Mouse (Mus musculus): ENCODE results near the gene Mfsd4b1.
"Not testable (repeated sequence)": the region's sequence is repeated elsewhere in the genome, so short reads cannot be mapped to it uniquely, and the experiment has no call there.

Gene Mfsd4b1

DNA sequence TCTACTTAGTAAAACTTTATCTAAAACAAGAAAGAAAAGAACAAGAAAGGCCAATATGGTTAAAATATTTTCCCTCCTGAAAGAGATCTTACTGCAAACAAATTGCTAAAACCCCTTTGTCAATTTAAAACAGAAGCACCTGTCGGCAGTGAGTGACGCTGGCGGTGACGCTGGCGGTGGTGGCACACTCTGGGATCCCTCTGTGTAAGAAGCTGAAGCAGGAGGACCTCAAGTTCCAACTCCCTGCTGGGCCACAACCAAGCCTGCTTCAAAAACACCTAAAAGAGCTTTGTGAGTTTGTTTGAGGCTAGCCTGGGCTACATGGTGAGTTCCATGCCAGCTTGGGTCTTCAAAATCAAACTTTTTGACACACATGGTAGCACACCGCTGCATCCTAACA is 9.9 kb upstream of the Mfsd4b1 start:
- peak in 1 of 2 experiments; percentile 3 for DNase-seq (ENCODE audit: low spot score in 2 of 2)

DNA sequence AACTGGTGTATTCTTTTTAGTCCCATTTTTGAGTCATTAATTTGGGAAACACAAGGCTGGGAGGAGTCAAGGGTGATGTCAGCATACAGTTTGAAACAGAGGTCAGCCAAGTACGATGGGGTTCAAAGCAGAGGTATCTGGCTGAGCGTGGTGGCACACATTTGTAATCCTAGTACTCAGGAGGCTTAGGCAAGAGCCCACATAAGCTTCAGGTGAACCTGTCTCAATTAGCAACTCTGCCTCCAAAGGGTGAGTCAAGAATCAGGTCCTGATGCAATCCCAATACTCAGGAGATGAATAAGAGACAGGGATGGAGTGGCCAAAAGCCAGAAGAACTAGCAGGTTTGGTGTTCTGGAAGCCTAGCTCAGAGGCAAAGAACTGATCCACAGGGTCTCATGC is 7.8 kb upstream of the Mfsd4b1 start:
- peak in 1 of 2 experiments; percentile 1 for DNase-seq (ENCODE audit: low spot score in 2 of 2)

DNA sequence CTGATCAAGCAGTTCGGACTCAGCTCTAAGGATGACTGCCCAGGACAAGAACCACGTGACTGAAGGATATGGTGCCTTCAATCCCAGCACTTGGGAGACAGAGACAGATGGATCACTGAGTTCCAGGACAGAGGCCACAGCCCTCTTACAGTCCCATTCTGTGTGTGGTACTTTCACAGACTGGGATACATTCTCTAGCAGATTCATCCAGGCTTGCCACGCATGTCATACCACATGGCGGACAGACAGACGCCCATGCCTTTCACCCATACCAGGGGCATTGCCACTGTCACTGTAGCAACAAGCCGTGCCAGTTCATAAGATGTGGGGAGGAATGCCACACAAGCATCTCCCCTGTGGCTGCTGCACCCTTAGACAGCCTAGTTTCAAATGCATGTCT is 5.6 kb upstream of the Mfsd4b1 start:
- no peak for DNase-seq (ENCODE audit: low spot score in 2 of 2)

DNA sequence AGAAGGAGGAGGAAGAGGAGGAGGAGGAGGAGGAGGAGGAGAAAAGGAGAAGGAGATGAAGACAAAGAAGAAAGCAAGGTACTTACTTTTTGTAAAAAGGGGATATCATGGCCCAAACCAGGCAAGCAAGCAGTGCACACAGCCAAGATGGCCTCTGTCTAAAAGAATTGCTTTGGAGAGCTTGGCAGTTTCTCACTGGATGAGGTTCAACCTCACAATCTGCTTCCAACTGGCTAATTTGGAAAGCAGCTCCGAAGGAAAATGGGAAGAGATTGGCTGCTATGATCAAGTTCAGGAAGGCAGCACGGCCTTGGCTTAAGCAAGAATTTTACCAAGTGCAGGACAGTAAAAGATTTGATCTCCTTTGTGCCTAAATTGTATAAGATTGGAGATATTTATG is 4.5 kb upstream of the Mfsd4b1 start:
- no peak for DNase-seq (ENCODE audit: low spot score in 2 of 2)

DNA sequence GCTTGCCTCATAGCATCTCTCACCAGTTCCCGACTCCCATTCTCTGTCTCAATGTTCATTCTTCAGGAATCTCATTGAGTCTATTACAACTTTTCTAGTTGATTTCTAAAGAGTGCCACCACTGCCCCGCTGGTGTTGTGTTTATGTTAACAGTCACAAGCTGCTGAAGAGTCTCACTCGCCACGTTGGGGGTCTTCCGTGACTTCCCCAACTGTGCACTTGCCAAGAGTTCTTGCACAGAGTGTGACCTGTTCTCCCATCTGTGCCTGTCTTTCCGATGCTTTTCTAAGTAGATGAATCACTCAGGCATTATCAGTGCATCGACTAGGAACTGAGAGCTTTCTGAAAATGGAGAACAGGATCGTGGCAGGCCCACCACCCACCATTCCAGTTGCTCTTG is 3.0 kb upstream of the Mfsd4b1 start:
- DNase-seq (ENCODE audit: low spot score in 2 of 2) = no peak

DNA sequence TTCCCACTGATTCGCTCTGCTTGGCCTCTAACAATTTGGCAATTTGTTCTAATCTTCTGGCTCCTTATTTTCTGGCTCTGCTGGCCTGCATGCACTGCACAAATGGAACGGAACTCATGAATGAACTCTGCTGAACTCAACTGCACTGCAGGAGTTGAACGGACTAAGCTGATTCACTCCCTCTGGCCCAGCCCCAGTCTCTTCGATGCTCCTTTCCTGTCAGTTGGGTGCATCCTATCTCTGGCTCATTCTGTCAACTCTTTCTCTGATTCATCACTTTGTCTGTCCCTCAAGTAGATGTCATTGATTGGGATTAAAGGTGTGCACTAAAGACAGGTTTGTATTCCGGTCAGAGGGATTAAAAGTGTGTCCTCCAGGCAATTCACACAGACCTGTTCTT is 1.5 kb upstream of the Mfsd4b1 start:
- DNase-seq (ENCODE audit: low spot score in 2 of 2) = no peak

DNA sequence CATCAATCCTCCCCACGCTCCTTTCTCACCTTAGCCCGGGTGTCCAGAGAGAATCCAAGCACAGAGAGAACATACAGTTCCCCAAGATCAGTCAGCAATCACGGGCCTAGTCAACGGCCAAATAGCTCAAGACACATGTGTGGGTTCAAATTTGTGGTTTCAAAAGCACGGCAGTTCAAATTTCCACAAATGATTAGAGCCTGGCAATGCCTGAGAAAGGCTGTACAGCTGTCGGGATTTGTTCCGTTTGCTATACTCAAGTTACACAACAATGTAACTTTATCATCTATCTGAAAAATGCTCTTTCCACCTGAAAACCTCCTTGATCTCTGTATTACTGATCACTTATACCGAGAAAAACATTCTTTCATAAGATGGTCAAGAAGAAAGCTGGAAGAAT is 492 bp upstream of the Mfsd4b1 start:
- no peak for DNase-seq (ENCODE audit: low spot score in 2 of 2)

DNA sequence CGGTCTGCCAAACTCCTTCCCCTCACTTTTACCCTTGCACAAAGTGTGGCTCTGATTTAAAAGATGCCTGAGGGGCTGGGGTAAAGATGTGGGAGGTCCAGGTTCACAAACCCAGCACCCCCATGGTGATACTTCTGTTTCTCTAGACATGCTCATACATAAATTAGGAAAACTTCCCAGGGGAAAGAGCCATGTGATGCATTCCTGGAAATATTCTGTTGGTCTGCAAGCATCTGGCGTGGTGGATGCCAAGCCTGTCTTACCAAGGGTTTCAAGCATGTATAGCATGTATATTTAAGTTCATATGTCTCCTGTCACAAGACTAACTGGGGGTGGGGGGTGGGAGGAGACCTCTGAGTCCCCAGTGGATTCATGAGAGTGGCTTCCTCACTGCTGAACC is 4.7 kb downstream of the Mfsd4b1 start:
- DNase-seq (ENCODE audit: low spot score in 2 of 2) = no peak

DNA sequence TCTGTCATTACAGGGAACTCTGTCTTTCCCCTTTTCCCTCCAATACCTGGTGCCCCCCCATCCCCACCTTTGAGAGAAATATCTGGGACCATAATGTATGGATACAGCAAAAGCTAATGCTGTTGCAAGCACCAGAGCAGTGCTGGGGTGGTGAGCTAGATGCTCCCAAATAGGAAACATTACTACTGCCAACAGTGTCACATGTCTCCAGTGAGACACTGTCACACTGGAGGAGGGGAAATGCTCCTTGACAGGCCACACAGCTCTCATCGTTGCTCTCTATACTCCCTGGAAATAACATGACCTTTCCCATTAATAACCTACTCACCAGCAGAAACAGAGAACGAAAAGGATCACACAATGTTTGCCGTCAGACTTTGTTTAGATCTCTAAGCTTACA is 5.6 kb downstream of the Mfsd4b1 start:
- DNase-seq (ENCODE audit: low spot score in 2 of 2) = no peak

DNA sequence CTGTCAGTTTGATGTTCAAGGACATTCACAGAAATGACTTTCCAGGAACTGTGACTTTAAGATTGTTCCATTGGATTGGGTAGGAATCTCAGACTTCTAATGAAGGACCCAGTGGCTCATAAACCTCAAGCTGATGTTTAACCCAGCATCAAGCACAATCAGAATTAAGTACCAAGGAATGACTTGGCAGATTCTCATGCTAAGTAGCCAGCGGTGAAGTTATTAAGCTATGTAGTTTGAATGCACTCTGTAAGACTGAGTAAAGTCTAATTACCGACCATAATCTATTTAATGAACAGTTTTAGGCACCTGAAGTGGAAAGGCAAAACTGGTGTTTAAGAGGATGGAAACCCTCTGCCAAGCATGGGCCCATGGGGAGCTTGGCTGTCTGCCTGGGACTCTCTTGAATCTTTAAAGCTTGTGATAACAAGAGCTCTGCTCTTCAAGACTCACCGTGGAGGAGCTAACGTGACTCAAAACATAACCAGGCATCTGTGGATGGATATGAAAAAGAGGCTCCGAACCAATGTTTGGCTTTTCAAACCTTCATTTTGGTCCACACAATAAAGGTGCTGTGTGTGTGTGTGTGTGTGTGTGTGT is 6.7 kb downstream of the Mfsd4b1 start:
- no peak for DNase-seq (ENCODE audit: low spot score in 2 of 2)

DNA sequence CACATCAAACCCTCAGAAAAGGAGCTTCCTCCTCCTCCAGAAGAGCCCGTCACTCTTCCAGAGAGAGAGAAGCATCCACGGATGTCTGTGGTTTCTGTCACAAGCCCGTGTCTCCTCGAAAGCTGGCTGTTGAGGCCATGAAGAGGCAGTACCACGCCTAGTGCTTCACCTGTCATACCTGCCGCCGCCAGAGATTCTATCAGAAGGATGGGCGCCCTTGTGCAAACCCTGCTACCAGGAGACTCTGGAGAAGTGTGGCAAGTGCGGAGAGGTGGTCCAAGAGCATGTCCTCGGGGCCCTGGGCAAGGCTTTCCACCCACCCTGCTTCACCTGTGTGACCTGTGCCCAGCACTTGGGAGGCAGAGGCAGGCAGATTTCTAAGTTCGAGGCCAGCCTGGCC is 15.5 kb downstream of the Mfsd4b1 start:
- DNase-seq (ENCODE audit: low spot score in 2 of 2) = no peak

DNA sequence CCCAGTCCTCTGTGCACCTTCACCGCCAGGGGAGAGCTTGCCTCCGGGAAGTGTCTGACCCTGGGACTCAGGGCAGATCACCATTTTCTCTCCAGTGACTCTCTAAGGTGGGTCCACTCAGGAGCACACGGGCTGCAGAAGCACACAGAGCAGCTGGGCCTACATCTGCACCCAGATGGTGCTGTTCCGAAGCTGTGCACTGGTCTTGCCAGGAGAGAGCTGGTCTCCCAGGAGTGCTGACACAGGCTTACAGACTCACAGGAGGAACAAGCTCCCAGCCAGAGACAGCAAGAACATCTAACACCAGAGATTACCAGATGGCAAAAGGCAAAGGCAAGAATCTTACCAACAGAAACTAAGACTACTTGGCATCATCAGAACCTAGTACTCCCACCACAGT is 16.2 kb downstream of the Mfsd4b1 start:
- not testable (repeated sequence) for DNase-seq (ENCODE audit: low spot score in 2 of 2)

DNA sequence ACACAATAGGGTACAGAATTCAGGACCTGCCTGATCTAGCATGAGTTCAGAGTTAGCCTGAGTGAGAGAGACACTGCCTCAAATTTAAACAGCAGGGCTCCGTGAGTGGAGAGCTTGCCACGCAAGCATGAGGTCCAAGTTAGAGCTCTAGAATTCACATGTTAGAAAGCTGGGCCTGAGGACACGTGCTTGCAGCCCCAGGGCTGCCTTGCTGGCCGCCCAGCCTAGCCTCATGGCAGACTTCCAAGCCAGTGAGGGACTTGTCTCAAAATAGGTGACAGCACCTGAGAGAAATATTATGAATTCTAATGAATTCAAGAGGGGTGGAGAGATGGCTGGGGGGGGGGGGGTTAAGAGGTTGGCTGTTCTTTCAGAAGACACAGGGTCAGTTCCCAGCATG is 17.1 kb downstream of the Mfsd4b1 start:
- DNase-seq (ENCODE audit: low spot score in 2 of 2) = no peak

DNA sequence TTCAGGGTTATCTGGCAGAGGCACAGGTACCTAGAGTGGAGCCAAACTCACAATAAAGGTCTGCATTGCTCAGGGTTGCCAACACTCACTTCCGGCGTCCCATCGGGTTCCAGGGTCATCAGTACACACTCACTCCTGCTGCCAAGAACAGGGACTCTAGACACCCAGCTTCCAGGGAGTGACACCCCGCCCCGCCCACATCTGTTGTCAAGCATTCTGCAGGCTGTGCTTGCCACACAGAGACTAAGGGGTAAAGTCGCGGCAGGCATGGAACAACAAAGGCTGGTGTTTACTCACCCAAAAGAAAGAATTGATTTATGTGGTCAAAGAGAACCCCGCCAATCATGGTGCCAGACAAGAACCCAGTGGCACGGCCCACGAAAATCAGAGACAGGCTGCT is 18.1 kb downstream of the Mfsd4b1 start:
- DNase-seq (ENCODE audit: low spot score in 2 of 2) = no peak

DNA sequence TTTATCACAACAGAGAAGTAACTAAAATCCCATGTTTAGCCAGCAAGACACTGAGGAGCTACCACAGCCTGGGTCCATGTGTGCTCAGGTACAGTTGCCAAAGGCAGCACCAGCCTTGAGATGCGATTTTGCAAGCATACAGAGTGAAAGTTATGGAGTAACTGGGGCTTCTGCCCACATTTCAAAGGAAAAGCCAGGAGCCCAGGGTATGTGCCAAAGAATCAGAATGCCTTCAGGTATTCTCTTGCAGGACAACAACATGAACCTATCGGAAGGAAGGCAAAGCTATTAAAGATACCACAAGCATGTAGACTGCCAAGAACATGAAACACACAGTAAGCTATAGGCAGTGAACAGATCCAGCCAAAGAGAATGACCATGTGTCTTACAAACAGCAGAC is 24.3 kb downstream of the Mfsd4b1 start:
- DNase-seq (ENCODE audit: low spot score in 2 of 2) = no peak

DNA sequence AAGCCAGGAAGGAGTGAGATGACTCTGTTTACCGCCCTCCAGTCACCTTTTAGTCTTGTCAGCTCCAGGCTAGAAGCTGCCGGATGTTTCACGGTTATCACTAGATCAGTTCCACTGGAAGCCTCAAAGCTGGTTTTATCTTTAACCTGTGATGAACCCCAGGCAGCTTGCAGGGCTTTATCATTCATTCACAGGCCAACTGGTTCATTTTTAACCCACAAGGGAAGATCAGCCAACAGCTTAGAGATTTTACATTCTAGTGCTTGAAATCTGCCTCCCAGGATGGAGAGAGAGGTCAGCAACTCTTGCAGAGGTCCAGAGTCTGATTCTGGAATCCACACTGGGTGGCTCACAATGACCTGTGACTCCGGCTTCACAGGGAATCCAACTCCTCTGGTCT is 33.9 kb downstream of the Mfsd4b1 start:
- no peak for DNase-seq (ENCODE audit: low spot score in 2 of 2)

DNA sequence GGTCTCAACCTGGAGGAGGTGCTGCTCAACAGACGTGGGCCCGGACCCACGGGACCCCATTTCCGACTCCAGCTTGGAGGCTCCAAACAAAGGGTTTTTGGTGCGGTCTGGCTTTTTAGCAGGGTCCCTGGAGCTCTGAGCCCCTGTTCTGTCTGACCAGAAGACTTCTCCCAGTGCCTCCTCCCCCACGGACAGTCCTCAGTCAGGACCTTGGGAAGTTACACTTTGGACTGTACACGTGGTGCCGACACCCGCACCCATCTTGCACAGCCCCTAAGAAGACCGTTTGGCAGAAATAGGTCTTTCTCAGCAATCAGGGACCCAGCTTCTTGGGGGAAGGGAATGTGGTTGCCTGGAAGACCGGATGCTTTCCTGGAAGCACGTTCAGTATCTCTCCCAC is 38.6 kb downstream of the Mfsd4b1 start, which contains the start of gene Mfsd4b5:
Gene Mfsd4b5, minus strand, starts transcription at position 181 of the 400 bp plus-strand sequence.
- no peak for DNase-seq (ENCODE audit: low spot score in 2 of 2)

DNA sequence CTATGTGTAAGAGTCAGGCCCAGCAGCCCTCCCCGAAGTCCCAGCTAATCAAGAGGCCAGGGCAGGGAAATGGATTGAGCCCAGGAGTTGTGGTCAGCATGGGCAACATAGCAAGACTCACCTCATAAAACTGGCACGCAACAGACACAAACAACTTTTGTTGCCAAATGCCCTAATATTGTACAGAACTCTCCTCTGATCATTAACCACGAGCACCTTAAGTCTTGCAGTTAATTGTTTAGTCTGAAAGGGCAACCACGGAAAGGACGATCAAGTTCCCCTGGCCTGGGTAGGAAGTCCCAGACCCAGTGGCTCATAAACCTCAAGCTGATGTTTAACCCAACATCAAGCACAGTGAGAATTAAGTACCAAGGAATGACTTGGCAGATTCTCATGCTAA is 42.5 kb downstream of the Mfsd4b1 start:
- DNase-seq (ENCODE audit: low spot score in 2 of 2) = no peak

DNA sequence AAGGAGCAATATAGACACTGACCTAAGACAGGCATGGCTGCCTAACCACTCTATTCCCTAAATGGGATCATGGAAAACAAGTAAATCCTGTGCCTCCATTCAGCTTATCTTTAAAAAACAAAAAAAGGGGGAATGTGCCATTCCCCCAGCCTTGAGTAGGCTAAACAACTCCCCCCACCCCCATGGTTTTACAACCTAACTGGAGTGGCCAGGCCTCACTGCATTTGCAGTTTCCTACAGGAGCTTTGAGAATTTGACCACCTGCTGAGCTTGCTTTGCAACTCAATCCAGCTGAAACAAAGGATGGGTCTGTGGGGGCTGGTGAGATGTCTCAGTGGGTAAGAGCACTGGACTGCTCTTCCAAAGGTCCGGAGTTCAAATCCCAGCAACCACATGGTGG is 46.8 kb downstream of the Mfsd4b1 start:
- no peak for DNase-seq (ENCODE audit: low spot score in 2 of 2)

DNA sequence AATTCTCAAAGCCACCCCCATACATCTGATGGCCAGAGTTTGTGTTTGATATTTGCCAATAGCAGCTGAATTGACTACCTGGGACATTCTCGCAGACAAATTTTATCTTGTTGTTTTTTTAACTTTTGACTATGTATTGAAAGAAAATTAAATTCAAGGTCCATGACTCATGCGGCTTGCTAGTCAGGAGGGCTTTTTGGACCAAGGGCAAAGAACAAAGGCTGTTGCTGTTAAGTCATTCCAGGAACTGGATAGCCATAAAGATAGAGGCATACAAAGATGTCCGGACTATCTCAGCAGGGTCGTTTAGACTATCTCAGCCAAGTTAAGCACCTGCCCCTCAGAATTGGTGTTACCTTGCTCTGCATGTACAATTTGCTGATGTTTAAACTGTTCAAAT is 47.7 kb downstream of the Mfsd4b1 start:
- no peak for DNase-seq (ENCODE audit: low spot score in 2 of 2)

DNA sequence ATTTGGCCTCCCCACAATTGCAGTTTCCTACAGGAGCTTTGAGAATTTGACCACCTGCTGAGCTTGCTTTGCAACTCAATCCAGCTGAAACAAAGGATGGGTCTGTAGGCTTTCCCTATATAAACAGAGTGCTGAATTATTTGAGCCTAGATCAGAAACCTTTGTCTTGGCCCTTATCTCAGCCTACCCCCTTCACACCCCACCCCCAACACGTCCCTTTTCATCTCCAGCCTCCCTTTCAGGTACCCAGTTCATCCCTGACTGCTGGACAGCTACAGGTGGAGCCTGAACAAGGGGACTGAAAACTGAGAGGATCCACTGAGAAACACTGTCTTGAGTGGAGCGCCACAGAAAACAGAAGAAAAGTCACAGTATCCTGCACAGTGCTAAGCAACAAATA is 49.3 kb downstream of the Mfsd4b1 start:
- DNase-seq (ENCODE audit: low spot score in 2 of 2) = no peak

DNA sequence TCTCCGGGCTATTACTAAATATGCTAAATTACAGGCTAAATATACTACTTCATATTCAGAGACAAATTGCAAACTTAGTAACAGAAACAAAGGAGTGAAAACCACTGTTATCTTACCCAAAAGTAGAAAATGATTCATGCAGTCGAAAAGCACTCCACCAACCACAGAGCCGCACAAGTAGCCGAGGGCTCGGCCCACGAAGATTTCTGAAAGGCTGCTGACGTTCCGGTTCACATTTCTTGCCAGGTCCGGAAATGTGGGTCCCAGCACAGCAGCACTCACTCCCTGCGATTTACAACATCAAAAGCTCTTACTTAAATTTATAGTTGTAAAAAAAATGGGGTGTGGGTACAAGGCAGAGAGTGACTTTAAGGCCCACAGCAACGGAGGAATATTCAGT is 50.1 kb downstream of the Mfsd4b1 start:
- DNase-seq (ENCODE audit: low spot score in 2 of 2) = no peak

DNA sequence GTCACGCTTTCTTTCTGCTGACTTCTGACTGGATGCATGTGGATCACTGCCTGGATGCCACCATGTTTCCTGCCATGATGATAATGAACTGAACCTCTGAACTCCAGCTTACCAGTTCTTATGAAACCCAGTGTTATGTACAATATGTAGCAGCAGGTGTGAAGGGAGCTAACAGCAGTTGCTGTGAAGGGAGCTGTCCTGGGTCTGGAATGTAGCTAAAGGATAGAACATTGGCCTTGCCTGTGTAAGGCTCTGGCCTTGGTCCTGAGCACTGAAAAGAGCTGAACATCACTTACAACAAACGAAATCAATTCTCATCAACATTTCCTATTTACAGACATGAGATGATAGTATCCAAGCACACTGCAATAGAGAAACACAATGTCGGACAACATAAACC is 57.6 kb downstream of the Mfsd4b1 start:
- no peak for DNase-seq (ENCODE audit: low spot score in 2 of 2)

DNA sequence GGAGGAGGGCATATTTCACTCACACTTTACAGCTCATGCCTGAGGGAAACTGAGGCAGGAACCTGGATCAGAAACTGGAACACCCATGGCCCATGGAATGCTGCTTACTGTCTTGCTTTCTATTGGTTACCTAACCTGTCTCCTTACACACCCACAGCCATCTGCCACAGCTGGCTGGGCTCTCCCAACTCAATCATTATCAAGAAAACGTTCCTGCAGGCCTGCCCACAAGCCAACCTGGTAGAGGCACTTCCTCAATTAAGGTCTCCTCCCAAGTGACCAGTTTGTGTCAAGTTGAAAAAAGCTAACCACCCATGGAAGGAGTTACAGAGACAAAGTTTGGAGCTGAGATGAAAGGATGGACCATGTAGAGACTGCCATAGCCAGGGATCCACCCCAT is 63.2 kb downstream of the Mfsd4b1 start:
- DNase-seq (ENCODE audit: low spot score in 2 of 2) = no peak

DNA sequence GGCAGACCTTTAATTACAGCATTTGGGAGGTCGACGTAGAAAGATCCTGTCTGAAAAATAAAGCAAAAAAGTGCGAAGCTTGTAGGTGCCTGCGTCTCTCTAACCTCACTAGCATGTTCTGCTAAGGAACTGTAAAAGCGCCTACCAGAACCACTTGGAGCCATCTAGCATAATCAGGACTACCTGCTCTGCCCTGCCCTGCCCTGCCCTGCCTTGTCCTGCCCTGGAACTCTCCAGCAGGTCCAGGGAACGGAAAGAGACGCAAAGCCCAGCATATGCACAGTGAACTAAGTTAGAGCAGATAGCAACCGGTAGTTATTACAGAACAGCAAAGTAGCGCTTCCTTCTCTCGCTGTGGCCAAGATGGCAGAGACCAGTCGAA is 64.6 kb downstream of the Mfsd4b1 start:
- DNase-seq (ENCODE audit: low spot score in 2 of 2) = no peak

All from spleen, postnatal 10 days (tissue).